Mouse (Mus musculus): Measurements from ENCODE around the gene Xylt1. TPM values are rescaled to one million over a fixed set of nuclear protein-coding genes. Genes with fewer than 3 reads are reported as not detected.

Xylt1 gene
- polyA plus RNA-seq, 1 experiment from 2014 or later: 0.20 TPM

DNA sequence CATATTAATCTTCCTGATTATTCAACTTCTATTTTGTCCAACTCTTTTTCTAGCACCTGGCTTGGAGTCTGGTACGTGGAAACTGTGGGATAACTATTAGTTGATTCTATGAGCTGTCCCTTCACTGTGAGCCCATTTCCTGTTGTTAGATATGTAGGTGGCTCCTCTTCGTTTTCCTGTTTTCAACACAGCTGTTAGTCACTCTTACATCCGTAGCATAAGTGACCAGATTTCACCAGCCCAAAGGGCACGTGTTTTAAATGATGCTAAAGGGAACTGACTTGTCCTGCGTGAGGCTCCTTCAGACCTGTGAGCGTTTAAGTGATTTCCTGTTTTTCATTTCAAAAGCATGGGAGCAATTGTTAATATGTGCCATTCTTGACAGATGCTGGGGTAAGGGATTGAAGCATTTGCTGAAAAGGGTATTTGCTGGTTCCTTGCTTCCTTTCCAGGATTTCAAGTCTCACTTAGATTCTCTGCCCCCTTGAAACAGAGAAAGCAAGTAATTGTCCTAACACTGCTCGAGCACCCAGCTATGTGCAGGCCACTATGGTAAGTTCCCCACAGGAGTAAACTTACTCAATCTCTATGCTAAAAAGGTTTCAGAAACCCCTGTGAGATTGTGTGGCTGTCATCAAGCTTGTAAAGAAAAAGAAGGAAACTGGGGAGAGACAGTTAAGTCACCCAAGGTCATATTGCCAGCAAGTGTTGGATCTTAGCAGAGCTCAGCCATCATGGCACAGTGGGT lies 105.8 kb downstream of the Xylt1 start:
- H3K9me3 ChIP-seq (replicated peaks): no peaks in the 10 kb centered on the region
- peaks cover 3% of the 10 kb centered on the region; the same call in 1 of the 2 replicates for H3K4me1 ChIP-seq (replicated peaks)
- H3K9ac ChIP-seq: no peak overlapping the region
- no peak overlapping the region for H3K4me2 ChIP-seq
- ATAC-seq (ENCODE audit: low read depth) (no peak), DNase-seq (no peak)
- H3K27me3 ChIP-seq: no peaks in the 10 kb centered on the region
- H3K4me3 ChIP-seq (replicated peaks): no peak overlapping the region
- no peaks in the 10 kb centered on the region for H3K36me3 ChIP-seq
- 42% methylated on average over 7 of the region's 7 CpGs for WGBS (ENCODE audit: insufficient replicate concordance)
- H3K27ac ChIP-seq: peak overlapping the region; percentile 11; the same call in 1 of the 2 replicates

- H3K4me2 ChIP-seq: no peak overlapping the region
These were observed 106.4 kb downstream of the Xylt1 start for GRCm38 (mm10) chr7:117487173-117487490.

DNA sequence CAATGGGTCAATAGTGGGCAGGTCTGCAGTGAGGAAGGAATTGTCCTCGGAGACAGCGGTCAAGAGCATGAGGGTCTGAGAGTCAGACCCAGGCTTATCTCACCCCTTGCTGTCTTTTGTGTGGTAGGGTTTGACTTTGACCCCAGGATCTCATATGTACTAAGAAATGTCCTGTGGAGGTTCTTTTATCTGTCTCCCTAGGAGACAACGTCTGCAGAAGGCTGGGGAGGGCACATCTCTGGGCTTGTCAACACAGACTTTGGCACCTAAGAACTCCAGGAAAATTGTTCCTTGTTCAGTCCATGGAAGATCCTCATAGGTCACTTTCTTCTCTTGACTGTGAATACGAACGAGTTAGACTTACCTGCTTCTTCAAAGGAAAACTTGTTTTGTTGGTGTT lies 109.2 kb downstream of the Xylt1 start:
- no peaks in the 10 kb centered on the region for H3K27me3 ChIP-seq
- no peak for ATAC-seq (ENCODE audit: low read depth)
- H3K4me3 ChIP-seq (replicated peaks): no peak overlapping the region
- no peak overlapping the region for H3K27ac ChIP-seq
- no peak overlapping the region for H3K9ac ChIP-seq
- 65% methylated on average over 5 of the region's 5 CpGs for WGBS (ENCODE audit: insufficient replicate concordance)
- H3K9me3 ChIP-seq (replicated peaks): no peaks in the 10 kb centered on the region
- no peak overlapping the region for H3K4me2 ChIP-seq
- no peak for DNase-seq
- H3K4me1 ChIP-seq (replicated peaks): peaks cover 3% of the 10 kb centered on the region; the same call in 1 of the 2 replicates
- no peaks in the 10 kb centered on the region for H3K36me3 ChIP-seq

More at GRCm38 (mm10) chr7:117487173-117487490, 106.4 kb downstream of the Xylt1 start:
- peaks cover 3% of the 10 kb centered on the region; the same call in 1 of the 2 replicates for H3K4me1 ChIP-seq (replicated peaks)
- H3K9ac ChIP-seq: no peak overlapping the region
- H3K27ac ChIP-seq: peak overlapping the region; percentile 11; the same call in 1 of the 2 replicates
- WGBS (ENCODE audit: insufficient replicate concordance): 53% methylated on average over 2 of the region's 2 CpGs
- no peaks in the 10 kb centered on the region for H3K27me3 ChIP-seq
- no peaks in the 10 kb centered on the region for H3K36me3 ChIP-seq
- DNase-seq: no peak
- no peak for ATAC-seq (ENCODE audit: low read depth)
- H3K4me3 ChIP-seq (replicated peaks): no peak overlapping the region
- H3K9me3 ChIP-seq (replicated peaks): no peaks in the 10 kb centered on the region

GRCm38 (mm10) chr7:117490500-117491205 lies 109.9 kb downstream of the Xylt1 start:
- Histone ChIP-seq H3K36me3 (no peaks in the 10 kb centered on the region), H3K4me2 (no peak overlapping the region), H3K9me3 (replicated peaks) (no peaks in the 10 kb centered on the region), H3K27ac (no peak overlapping the region), H3K4me3 (replicated peaks) (no peak overlapping the region), H3K27me3 (no peaks in the 10 kb centered on the region), H3K9ac (no peak overlapping the region), H3K4me1 (replicated peaks) (peaks cover 3% of the 10 kb centered on the region; the same call in 1 of the 2 replicates)
- WGBS (ENCODE audit: insufficient replicate concordance): 61% methylated on average over 9 of the region's 9 CpGs
- DNase-seq: no peak
- no peak for ATAC-seq (ENCODE audit: low read depth)

- 57% methylated on average over 5 of the region's 5 CpGs for WGBS (ENCODE audit: insufficient replicate concordance)
- no peaks in the 10 kb centered on the region for H3K9me3 ChIP-seq (replicated peaks)
These were observed 110.7 kb downstream of the Xylt1 start for GRCm38 (mm10) chr7:117491495-117491894.

GRCm38 (mm10) chr7:117494210-117494609 lies 113.4 kb downstream of the Xylt1 start:
- H3K27ac ChIP-seq: no peak overlapping the region
- no peaks in the 10 kb centered on the region for H3K36me3 ChIP-seq
- H3K9ac ChIP-seq: no peak overlapping the region
- WGBS (ENCODE audit: insufficient replicate concordance): 78% methylated on average over 6 of the region's 6 CpGs
- ATAC-seq (ENCODE audit: low read depth): no peak
- H3K4me2 ChIP-seq: no peak overlapping the region
- no peaks in the 10 kb centered on the region for H3K9me3 ChIP-seq (replicated peaks)
- H3K27me3 ChIP-seq: no peaks in the 10 kb centered on the region
- H3K4me1 ChIP-seq (replicated peaks): peaks cover 3% of the 10 kb centered on the region; the same call in 1 of the 2 replicates
- DNase-seq: no peak
- H3K4me3 ChIP-seq (replicated peaks): no peak overlapping the region

More at GRCm38 (mm10) chr7:117491495-117491894, 110.7 kb downstream of the Xylt1 start:
- DNase-seq (no peak), ATAC-seq (ENCODE audit: low read depth) (no peak)
- peaks cover 3% of the 10 kb centered on the region; the same call in 1 of the 2 replicates for H3K4me1 ChIP-seq (replicated peaks)
- no peak overlapping the region for H3K4me3 ChIP-seq (replicated peaks)
- H3K36me3 ChIP-seq: no peaks in the 10 kb centered on the region
- H3K9ac ChIP-seq: no peak overlapping the region
- no peaks in the 10 kb centered on the region for H3K27me3 ChIP-seq
- H3K4me2 ChIP-seq: no peak overlapping the region
- H3K27ac ChIP-seq: no peak overlapping the region

- H3K4me1 ChIP-seq (replicated peaks): peaks cover under 1% of the 10 kb centered on the region; the same call in 1 of the 2 replicates
- no peaks in the 10 kb centered on the region for H3K9me3 ChIP-seq (replicated peaks)
- H3K9ac ChIP-seq: no peak overlapping the region
- no peaks in the 10 kb centered on the region for H3K27me3 ChIP-seq
- WGBS (ENCODE audit: insufficient replicate concordance): 66% methylated on average over 8 of the region's 8 CpGs
- DNase-seq (no peak), ATAC-seq (ENCODE audit: low read depth) (no peak)
- no peak overlapping the region for H3K4me2 ChIP-seq
- H3K27ac ChIP-seq: no peak overlapping the region
- H3K4me3 ChIP-seq (replicated peaks): no peak overlapping the region
- H3K36me3 ChIP-seq: no peaks in the 10 kb centered on the region
These were observed 114.0 kb downstream of the Xylt1 start for GRCm38 (mm10) chr7:117494618-117495310.

DNA sequence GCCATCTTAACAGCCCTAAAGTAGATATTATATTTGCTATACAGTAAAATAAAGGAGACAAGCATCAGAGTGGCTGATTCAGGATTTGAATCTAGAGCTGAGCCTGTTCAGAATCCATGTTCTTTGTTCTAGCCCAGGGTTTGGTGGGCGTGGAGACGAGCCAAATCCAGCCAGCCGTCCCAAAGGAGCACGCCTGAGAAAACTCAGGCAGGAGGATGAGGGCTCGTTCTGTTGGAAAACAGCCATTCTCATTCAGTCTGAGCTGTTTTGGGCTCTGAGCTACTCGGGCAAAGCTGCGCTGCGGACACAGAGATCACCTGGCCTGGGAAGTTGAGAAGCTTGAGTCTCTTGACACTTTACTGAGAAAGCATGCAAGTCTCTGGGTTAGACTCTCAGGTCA lies 115.0 kb downstream of the Xylt1 start:
- H3K9me3 ChIP-seq (replicated peaks): no peaks in the 10 kb centered on the region
- ATAC-seq (ENCODE audit: low read depth): no peak
- WGBS (ENCODE audit: insufficient replicate concordance): 78% methylated on average over 8 of the region's 8 CpGs

DNA sequence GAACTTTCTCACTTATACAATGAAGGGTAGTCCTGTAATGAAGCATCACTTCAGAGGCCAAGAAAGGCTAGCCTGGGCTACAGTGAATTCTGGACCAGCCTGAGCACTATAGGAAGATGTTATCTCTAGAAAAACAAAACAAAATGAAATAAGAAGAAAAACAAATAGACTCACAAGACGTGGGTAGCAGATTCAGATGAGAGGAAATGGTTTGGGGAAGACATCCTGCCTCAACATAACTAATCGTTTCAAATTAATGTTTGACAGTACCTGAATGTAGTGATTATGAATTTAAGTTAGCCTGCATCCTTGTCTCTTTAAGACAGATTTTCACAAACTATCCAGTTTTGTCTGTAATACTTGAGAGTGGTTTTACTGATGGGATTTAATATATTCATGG lies 117.4 kb downstream of the Xylt1 start:
- WGBS (ENCODE audit: insufficient replicate concordance): 47% methylated on average over 2 of the region's 2 CpGs
- no peak overlapping the region for H3K9ac ChIP-seq
- no peak overlapping the region for H3K4me3 ChIP-seq (replicated peaks)
- no peaks in the 10 kb centered on the region for H3K9me3 ChIP-seq (replicated peaks)
- no peaks in the 10 kb centered on the region for H3K36me3 ChIP-seq
- H3K4me2 ChIP-seq: no peak overlapping the region
- no peaks in the 10 kb centered on the region for H3K4me1 ChIP-seq (replicated peaks)
- ATAC-seq (ENCODE audit: low read depth) (no peak), DNase-seq (no peak)
- H3K27ac ChIP-seq: no peak overlapping the region
- no peaks in the 10 kb centered on the region for H3K27me3 ChIP-seq

More for the DNA sequence above, 115.0 kb downstream of the Xylt1 start:
- Histone ChIP-seq H3K9ac (no peak overlapping the region), H3K36me3 (no peaks in the 10 kb centered on the region), H3K27me3 (no peaks in the 10 kb centered on the region), H3K4me1 (replicated peaks) (no peaks in the 10 kb centered on the region), H3K4me3 (replicated peaks) (no peak overlapping the region), H3K4me2 (no peak overlapping the region), H3K27ac (no peak overlapping the region)
- DNase-seq: no peak

GRCm38 (mm10) chr7:117501355-117502181 lies 120.8 kb downstream of the Xylt1 start:
- no peaks in the 10 kb centered on the region for H3K9me3 ChIP-seq (replicated peaks)
- no peak for ATAC-seq (ENCODE audit: low read depth)
- no peaks in the 10 kb centered on the region for H3K4me1 ChIP-seq (replicated peaks)
- H3K4me3 ChIP-seq (replicated peaks): no peak overlapping the region
- no peak for DNase-seq
- H3K4me2 ChIP-seq: no peak overlapping the region
- WGBS (ENCODE audit: insufficient replicate concordance): 73% methylated on average over 15 of the region's 15 CpGs
- no peak overlapping the region for H3K27ac ChIP-seq
- no peak overlapping the region for H3K9ac ChIP-seq
- no peaks in the 10 kb centered on the region for H3K27me3 ChIP-seq
- H3K36me3 ChIP-seq: no peaks in the 10 kb centered on the region
